Mouse (Mus musculus) thymus, adult 2 months (tissue): Measurements from ENCODE around the gene Il21r.

Source experiments
- CTCF ChIP-seq: fragments of 200-500 bp; IDR thresholded peaks from 2 replicates; pipeline ENCODE4 v1.5.1; 2012; ENCODE audit warnings: mild to moderate bottlenecking, control low read depth, low read length, moderate library complexity, borderline replicate concordance; ENCODE audit not compliant: control insufficient read depth, poor library complexity, insufficient read depth; ENCODE audit errors: extremely low read depth
- POLR2A ChIP-seq: fragments of 200-500 bp; IDR thresholded peaks from 2 replicates; pipeline ENCODE4 v1.6.1; 2012; ENCODE audit warnings: mild to moderate bottlenecking, low read length, control low read depth, moderate library complexity; ENCODE audit not compliant: control insufficient read depth, poor library complexity, insufficient read depth; ENCODE audit errors: extremely low read depth

- TF ChIP-seq POLR2A: peak; percentile 38; the same call in 1 of the 2 replicates
- 0 out of 2 replicates have a peak, but pooled peaks have one; percentile 36 for TF ChIP-seq CTCF
Observed at GRCm38 (mm10) chr7:125605725-125606139, 2.5 kb downstream of the Il21r start.
